Mouse (Mus musculus): Measurements from ENCODE around the gene Narfl. TPM values are rescaled to one million over a fixed set of nuclear protein-coding genes. Genes with fewer than 3 reads are reported as not detected.
"Not testable (repeated sequence)": the region's sequence is repeated elsewhere in the genome, so short reads cannot be mapped to it uniquely, and the experiment has no call there.

Gene Narfl
- total RNA-seq, 2 experiments from 2014 or later, result 32.4 to 33.2 TPM

DNA sequence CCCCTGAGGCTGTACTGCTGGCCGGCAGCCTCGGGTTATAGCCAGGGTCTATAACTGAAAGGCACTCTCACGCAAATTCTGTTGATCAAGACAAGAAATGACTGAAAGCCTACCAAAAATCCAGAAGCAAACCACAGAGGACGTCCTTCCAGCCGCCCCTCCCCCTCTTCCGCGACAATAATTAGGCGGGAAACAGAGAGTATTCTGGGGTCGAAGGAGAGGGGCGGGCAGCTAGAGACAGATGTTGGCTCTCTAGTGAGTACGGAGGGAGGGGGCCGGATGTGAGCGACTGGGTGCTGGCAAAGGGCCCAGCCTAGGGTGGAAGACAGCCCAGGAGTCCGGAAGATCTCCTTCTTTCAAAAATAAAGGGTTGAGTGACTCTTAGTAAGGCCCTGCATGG lies 19.0 kb downstream of the Narfl start, which contains the start of gene Fam173a:
TSS of gene Fam173a (minus strand) at position 287 of the 400 bp plus-strand sequence.
- Histone ChIP-seq H3K27ac (peak within 1 kb of the TSS; percentile 89), H3K4me3 (peak within 1 kb of the TSS; percentile 89)
- peak; percentile 58 to 74 for DNase-seq (ENCODE audit: extremely low spot score in 1 of 2, low spot score in 2 of 2)
- intact Hi-C loops (cut with DNase I), result no loop called here
- TF ChIP-seq CTCF (IDR thresholded peaks at IDR 0.05), result no peak

DNA sequence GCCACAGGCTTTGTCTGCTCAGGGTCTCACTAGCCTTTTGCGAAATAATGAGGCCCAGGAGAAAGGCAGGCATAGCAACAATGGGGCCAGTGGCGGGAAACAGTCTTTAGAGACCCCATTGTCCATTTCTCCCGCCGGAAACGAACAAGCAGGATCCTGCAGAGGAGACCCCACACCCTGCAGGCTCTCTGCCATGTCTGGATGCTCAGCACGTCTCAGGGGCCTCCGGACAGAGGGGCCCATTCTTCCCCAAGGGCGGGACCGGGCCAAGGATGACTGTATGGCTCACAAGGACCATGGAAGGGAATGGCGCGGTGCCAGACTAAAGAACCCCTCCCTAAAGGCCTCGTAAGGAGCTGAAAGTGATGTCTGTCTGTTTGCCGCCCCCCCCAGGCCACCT lies 20.6 kb downstream of the Narfl start:
- Histone ChIP-seq H3K4me3 (no peak overlapping the region), H3K27ac (0 out of 2 replicates have a peak overlapping the region, but pooled peaks have one; percentile 78)
- no peak for TF ChIP-seq CTCF (IDR thresholded peaks at IDR 0.05)
- intact Hi-C loops (cut with DNase I), result no loop called here
- no peak for DNase-seq (ENCODE audit: extremely low spot score in 1 of 2, low spot score in 2 of 2)

DNA sequence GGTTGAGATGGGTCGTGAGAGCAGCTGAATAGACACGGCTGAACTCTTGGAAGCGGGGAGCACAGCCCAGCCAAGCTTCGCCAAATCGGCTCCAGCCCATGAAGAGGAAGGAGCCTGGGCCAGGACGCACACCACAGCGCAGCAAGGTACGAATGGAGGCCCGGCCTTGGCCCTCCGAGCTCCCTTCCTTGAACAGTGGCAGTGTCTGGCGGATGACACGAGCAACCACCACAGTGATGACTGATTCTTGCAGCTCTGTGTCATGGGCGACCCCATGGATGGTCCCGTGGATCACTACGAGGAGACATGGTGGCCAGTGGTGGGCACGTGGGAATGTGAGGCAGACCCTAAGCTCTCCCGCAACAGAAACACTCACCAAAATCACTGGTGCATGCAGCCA lies 21.4 kb downstream of the Narfl start:
- H3K4me3 ChIP-seq, result peak overlapping the region; percentile 18
- intact Hi-C loops (cut with DNase I), result no loop called here
- H3K27ac ChIP-seq, result peak overlapping the region; percentile 78
- no peak for DNase-seq (ENCODE audit: extremely low spot score in 1 of 2, low spot score in 2 of 2)
- no peak for TF ChIP-seq CTCF (IDR thresholded peaks at IDR 0.05)

DNA sequence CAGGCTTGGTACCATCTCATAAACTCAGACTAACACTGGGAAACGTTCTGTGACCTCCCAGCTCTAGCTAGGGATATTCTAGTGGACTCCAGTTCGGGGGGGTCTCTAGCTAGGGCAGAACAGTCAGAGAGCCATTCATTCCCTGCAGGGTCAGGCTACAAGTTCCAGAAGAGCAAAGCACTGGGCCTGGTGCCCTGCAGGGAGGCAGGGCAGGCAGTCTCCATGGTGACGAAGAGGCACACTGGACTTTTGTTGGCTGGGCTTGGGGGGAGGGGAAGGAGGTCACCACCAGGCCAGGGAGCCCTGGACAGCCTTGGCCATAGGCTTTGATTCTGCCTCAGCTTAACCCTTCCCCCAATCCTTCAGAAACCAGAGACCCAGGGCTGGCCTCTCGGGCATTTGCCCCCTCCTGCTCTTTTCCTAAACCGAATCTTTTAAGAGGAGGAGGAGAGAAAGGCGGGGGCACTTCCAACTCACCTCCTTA lies 22.1 kb downstream of the Narfl start, which contains the start of gene AC134908.4:
TSS of gene AC134908.4 (minus strand) at position 51 of the 484 bp plus-strand sequence.
- DNase-seq (ENCODE audit: extremely low spot score in 1 of 2, low spot score in 2 of 2), result peak in 1 of 2 experiments; percentile 70
- intact Hi-C loops (cut with DNase I), result no loop called here

DNA sequence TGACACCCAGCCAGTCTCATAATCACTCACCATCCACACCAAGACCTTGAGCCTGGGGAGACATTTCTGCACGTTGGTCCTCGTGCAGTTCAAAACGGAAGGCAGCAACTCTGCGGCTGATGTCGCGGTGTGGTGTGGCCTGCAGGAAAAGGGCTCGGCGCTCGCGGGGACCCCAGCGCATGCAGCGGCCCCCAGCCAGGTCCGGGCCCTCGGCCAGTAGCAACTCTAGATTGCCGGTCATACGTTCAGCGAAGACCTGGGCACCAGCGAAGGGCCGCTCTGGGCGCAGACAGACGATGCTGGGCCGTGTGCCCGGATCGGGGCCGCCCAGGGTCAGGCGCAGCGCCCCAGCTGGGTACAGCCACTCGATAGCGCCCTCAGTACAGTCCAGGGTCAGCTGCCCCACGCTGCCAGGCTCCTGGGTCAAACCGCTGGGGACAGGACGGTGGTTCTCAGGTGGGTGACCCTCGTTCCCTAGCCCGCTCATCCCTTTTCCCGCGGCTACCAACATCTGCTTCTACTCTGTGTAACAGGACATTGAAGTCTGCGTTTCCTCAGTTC lies 22.7 kb downstream of the Narfl start:
- TF ChIP-seq CTCF (IDR thresholded peaks at IDR 0.05), result no peak
- DNase-seq (ENCODE audit: extremely low spot score in 1 of 2, low spot score in 2 of 2), result no peak
- Histone ChIP-seq H3K27ac (peak overlapping the region; percentile 76), H3K4me3 (peak overlapping the region; percentile 53)
- intact Hi-C loops (cut with DNase I), result no loop called here

More for the DNA sequence above, 22.1 kb downstream of the Narfl start, which contains the start of gene AC134908.4:
- Histone ChIP-seq H3K4me3 (peak within 1 kb of the TSS; percentile 53), H3K27ac (peak within 1 kb of the TSS; percentile 78)
- no peak for TF ChIP-seq CTCF (IDR thresholded peaks at IDR 0.05)

DNA sequence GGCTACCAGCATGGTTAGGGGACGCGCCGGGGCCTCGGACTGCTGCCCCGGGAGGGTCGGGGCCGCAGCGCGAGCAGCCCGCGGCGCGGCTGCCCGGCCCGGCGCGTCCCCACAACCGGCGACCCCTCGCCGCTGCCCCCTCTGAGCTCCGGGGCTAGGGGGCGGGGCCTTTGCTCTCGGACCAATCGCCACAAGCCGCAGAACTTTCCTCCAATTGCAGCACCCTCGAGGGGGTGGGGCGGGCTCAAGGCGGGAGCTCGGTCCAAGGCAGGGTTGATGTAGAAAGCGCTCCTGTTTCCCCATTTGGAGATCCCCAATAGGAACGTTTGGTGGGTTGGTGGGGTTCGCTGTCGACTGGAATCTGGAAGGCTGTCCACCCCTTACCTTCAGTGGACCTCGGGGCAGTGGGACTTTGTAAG lies 23.4 kb downstream of the Narfl start, which contains the start of gene Metrn:
TSS of gene Metrn (minus strand) at position 186 of the 419 bp plus-strand sequence.
- Histone ChIP-seq H3K4me3 (peak within 1 kb of the TSS; percentile 53), H3K27ac (peak within 1 kb of the TSS; percentile 76)
- TF ChIP-seq CTCF (IDR thresholded peaks at IDR 0.05), result no peak
- intact Hi-C loops (cut with DNase I), result loop anchor here (1.0 kb wide), 1 partner anchor 24 kb away; the partner anchor contains the start of gene Narfl
- DNase-seq (ENCODE audit: extremely low spot score in 1 of 2, low spot score in 2 of 2), result peak; percentile 76 to 81

DNA sequence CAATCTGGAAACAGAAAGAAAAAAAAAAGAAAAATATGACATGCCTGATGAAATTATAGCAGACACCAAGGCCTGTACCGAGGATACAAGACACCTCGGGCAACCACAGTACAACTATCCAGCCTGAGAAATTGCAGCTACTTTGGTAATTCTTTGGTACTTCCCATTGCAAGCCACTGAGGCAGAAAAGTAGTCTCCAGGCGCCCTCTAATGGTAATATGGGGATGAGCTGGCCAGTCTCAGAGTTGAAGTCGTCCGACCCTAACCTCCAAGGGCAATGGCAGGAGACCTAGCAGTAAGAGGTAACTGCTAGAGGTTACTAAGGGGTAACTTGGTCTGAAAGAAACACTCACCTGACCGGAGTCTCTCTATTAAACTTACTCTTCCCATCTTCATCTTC lies 27.5 kb downstream of the Narfl start:
- peak; percentile 89 for TF ChIP-seq CTCF (IDR thresholded peaks at IDR 0.05)
- Histone ChIP-seq H3K4me3 (no peak overlapping the region), H3K27ac (peak overlapping the region; percentile 51)
- peak; percentile 58 to 67 for DNase-seq (ENCODE audit: extremely low spot score in 1 of 2, low spot score in 2 of 2)
- intact Hi-C loops (cut with DNase I), result loop anchor here (1.0 to 5.0 kb wide), 5 partner anchors 28 to 404 kb away; partner anchors contain the start of genes Narfl and Sox8

DNA sequence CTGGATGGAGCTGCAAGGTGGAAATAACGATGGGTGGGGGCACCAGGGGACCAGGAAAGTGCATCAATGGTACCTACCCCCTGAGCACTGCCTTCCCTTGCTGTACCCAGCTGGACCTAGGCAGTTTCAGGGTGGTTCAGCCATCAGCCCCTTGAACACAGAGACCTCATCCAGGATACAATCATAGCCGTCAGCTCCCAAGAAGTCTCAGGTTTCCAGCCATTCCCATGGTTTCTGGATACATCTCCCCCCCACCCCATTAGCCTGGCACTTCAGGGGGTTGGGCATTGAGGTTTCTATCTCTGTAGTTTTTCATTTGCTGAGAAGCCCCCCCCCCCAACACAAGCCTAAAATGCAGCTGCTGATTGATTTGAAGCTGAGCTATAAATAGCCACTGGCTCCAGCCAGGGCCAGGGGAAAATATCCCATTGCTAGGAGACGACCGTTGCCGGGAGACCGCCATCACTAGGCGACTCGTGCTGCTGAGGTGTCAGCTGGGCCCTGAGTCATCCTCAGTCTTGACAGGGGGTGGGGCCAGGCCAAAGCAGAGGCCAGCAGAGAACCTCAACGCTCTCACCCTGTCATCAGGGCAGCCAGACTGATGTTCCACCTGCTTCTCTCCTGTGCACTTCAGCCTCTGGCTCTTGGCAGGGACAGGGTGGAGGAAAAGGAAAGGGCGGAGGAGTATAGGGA lies 29.4 kb downstream of the Narfl start:
- Histone ChIP-seq H3K27ac (peak overlapping the region; percentile 96), H3K4me3 (peak overlapping the region; percentile 37)
- TF ChIP-seq CTCF (IDR thresholded peaks at IDR 0.05), result no peak
- intact Hi-C loops (cut with DNase I), result loop anchor here (5.0 kb wide), 2 partner anchors 231 to 406 kb away; partner anchors contain the start of gene Sox8
- peak; percentile 77 to 82 for DNase-seq (ENCODE audit: extremely low spot score in 1 of 2, low spot score in 2 of 2)

DNA sequence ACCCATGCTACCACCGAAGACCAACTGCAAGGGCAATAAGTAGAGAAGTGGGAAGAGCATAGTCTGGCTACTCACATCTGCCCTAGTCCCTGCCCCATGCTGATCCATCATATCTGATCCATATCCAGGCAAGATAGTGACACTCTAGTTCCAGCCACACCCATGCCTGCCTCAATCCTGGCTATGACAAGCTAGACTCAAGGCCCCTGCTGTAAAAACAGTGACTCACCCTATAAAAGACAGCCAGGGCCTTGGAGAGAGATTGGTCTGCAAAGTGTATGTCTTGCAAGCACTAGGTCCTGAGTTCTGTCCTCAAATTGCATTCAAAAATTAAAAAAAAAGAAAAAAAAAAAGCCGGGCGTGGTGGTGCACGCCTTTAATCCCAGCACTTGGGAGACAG lies 32.9 kb downstream of the Narfl start:
- H3K27ac ChIP-seq, result no peak overlapping the region
- TF ChIP-seq CTCF (IDR thresholded peaks at IDR 0.05), result no peak
- DNase-seq (ENCODE audit: extremely low spot score in 1 of 2, low spot score in 2 of 2), result no peak
- intact Hi-C loops (cut with DNase I), result no loop called here
- no peak overlapping the region for H3K4me3 ChIP-seq

DNA sequence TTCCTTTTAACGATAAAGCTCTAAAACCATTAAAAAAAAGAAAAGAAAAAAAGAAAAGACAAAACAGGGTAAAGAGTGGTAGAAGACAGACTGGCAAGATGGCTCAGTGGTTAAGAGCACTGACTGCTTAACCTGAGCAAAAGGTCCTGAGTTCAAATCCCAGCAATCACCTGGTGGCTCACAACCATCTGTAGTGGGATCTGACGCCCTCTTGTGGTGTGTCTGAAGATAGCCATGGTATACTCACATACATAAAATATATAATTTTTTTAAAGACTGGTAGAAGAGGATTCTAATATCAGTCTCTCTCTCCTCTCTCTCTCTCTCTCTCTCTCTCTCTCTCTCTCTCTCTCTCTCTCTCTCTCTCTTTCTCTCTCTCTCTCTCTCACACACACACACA lies 33.9 kb downstream of the Narfl start:
- H3K4me3 ChIP-seq; H3K27ac ChIP-seq; DNase-seq (ENCODE audit: extremely low spot score in 1 of 2, low spot score in 2 of 2); intact Hi-C loops (cut with DNase I): not testable (repeated sequence)
- TF ChIP-seq CTCF (IDR thresholded peaks at IDR 0.05), result peak; percentile 34

DNA sequence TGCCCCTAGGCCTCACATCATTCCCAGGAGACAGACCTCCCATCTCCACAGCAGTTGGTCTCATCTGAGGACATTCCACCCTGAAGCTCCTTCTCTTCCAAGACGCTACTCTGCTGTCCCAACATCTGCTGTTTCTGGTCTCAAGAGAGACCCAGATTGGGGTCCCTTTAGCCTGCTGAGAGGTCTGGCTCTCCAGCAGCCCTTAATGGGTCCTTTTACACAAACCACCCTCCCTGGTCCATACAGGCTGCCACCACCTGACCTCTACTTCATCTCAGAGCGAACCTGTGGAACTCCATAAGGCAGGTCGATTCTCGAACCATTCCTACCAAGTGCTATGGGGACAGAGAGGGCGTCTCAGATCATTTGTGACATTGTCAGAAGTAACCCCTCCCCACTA lies 34.5 kb downstream of the Narfl start:
- Histone ChIP-seq H3K4me3 (peak overlapping the region; percentile 63), H3K27ac (peak overlapping the region; percentile 90)
- no peak for TF ChIP-seq CTCF (IDR thresholded peaks at IDR 0.05)
- no peak for DNase-seq (ENCODE audit: extremely low spot score in 1 of 2, low spot score in 2 of 2)
- intact Hi-C loops (cut with DNase I), result no loop called here

All from left cerebral cortex, adult 2 months (tissue).